Mouse (Mus musculus) intestine, embryonic 16.5 days (tissue): ENCODE results near the gene Rasa2. TPM values are rescaled to one million over a fixed set of nuclear protein-coding genes. Genes with fewer than 3 reads are reported as not detected.
"Not testable (repeated sequence)": the region's sequence is repeated elsewhere in the genome, so short reads cannot be mapped to it uniquely, and the experiment has no call there.

Experiments
- ATAC-seq: fragments of 200-750 bp; cut with Nextera tagmentation; 2 replicates; pipeline ENCODE4 v1.8.0; 2017; ENCODE audit warnings: moderate TSS enrichment, moderate library complexity
- H3K27ac ChIP-seq: fragments of 300-500 bp; sonication (generic); 2 replicates; pipeline ENCODE4 v1.5.1; 2014; ENCODE audit warnings: mild to moderate bottlenecking, low read length
- H3K27me3 ChIP-seq: fragments of 300-500 bp; sonication (generic); replicated peaks from 2 replicates; pipeline ENCODE4 v1.6.1; 2014; ENCODE audit warnings: low read length, control low read depth, mixed read lengths; ENCODE audit not compliant: control insufficient read depth, insufficient read depth
- H3K36me3 ChIP-seq: fragments of 300-500 bp; sonication (generic); 2 replicates; pipeline ENCODE4 v1.6.1; 2014; ENCODE audit warnings: low read length, control low read depth; ENCODE audit not compliant: control insufficient read depth, insufficient read depth
- H3K4me1 ChIP-seq: fragments of 300-500 bp; sonication (generic); 2 replicates; pipeline ENCODE4 v1.6.1; 2014; ENCODE audit warnings: low read length, control low read depth, mixed read lengths; ENCODE audit not compliant: control insufficient read depth, insufficient read depth
- H3K4me2 ChIP-seq: fragments of 300-500 bp; sonication (generic); 2 replicates; pipeline ENCODE4 v1.6.1; 2014; ENCODE audit warnings: low read depth, low read length, control low read depth
- H3K4me3 ChIP-seq: fragments of 300-500 bp; sonication (generic); 2 replicates; pipeline ENCODE4 v1.5.1; 2014; ENCODE audit warnings: mild to moderate bottlenecking, low read length
- H3K9ac ChIP-seq: fragments of 300-500 bp; sonication (generic); 2 replicates; pipeline ENCODE4 v1.6.1; 2014; ENCODE audit warnings: low read depth, low read length
- H3K9me3 ChIP-seq: fragments of 300-500 bp; sonication (generic); 2 replicates; pipeline ENCODE4 v1.6.1; 2016; ENCODE audit warnings: low read length, control low read depth; ENCODE audit not compliant: control insufficient read depth
- WGBS: fragments of 180-500 bp; shearing (Covaris S2); extraction: QIAGEN DNeasy Blood & Tissue Kit; methylation state at CpG from one replicate; pipeline ENCODE4 v1.1.7; 2014; 5-methylcytosine and 5-hydroxymethylcytosine counted together
- polyA plus RNA-seq: library from polyadenylated mRNA; unstranded; fragments of >200 nt; fragmentation: Nextera tagmentation; extraction: Ambion mirVana; gene quantifications from 2 replicates; pipeline ENCODE4 v1.2.1, GENCODE M21; 2015

Gene Rasa2
- polyA plus RNA-seq, 1 experiment from 2014 or later: 15.3 TPM

DNA sequence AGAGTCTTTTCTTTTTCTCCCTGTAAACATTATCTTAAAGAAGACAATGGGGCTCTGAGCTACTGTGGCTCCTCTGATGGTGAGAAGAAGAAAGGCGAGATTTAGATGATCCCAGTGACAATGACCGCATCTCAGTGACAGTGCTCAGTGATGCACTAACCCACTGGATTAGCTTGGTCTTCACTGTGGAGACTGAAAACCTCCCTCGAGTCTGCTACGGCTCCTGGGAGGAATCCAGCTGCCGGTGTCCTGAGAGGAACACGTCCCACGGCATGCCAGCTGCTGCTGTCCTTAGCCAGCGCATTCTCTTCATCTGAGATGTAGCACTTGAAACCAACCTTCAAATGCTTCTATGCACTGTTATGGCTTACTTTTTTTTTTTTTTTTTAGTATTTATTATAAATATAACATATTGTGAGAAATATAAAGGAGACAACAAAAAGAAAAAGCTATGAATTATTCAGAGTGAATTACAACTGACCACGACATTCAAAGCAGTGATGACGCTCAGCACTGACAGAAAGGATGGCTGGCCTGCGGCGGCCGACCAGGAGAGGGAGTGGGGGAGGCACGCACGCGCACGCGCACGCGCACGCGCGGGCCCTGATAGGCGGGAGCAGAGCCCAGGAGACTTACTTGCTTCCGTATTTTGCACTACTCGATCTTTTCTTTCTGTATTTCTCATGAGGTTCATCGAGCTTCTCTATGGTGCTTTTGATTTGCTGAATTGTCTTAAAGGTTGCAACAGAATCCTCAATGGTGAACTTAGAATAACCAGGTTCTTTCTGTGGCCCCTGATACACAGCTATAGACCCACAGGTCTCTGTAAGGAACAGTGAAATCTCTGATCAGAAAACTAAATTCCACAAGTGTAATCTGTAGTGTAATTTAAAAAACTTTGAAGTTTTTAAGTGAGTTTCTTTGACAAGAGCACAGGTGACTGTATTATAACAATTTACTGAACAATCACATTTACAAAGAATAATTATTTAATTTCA lies 87.5 kb downstream of the Rasa2 start:
- Histone ChIP-seq H3K36me3 (peaks cover 8% of the 10 kb centered on the region; the same call in 1 of the 2 replicates), H3K4me3 (peak overlapping the region; percentile 19; the same call in 1 of the 2 replicates), H3K27ac (no peak overlapping the region), H3K9me3 (no peaks in the 10 kb centered on the region), H3K4me1 (no peaks in the 10 kb centered on the region), H3K27me3 (no peaks in the 10 kb centered on the region), H3K4me2 (peak overlapping the region; percentile 42), H3K9ac (peak overlapping the region; percentile 19; the same call in 1 of the 2 replicates)
- 42% methylated on average over 27 of the region's 27 CpGs for WGBS
- ATAC-seq: peak; percentile 78

GRCm38 (mm10) chr9:96538916-96539315 lies 92.5 kb downstream of the Rasa2 start:
- no peak overlapping the region for H3K27ac ChIP-seq
- peaks cover 4% of the 10 kb centered on the region; the same call in 1 of the 2 replicates for H3K36me3 ChIP-seq
- ATAC-seq: no peak
- WGBS: 55% methylated on average over 10 of the region's 10 CpGs
- H3K4me3 ChIP-seq: no peak overlapping the region
- no peak overlapping the region for H3K9ac ChIP-seq
- no peaks in the 10 kb centered on the region for H3K9me3 ChIP-seq
- peaks cover 11% of the 10 kb centered on the region for H3K4me1 ChIP-seq
- no peaks in the 10 kb centered on the region for H3K27me3 ChIP-seq
- H3K4me2 ChIP-seq: no peak overlapping the region

- H3K9ac ChIP-seq: 0 out of 2 replicates have a peak overlapping the region, but pooled peaks have one; percentile 83
- peaks cover 4% of the 10 kb centered on the region; the same call in 1 of the 2 replicates for H3K36me3 ChIP-seq
- no peak for ATAC-seq
- peaks cover 15% of the 10 kb centered on the region for H3K4me1 ChIP-seq
- H3K27ac ChIP-seq: no peak overlapping the region
- H3K27me3 ChIP-seq: no peaks in the 10 kb centered on the region
- peak overlapping the region; percentile 68; the same call in 1 of the 2 replicates for H3K4me2 ChIP-seq
- H3K4me3 ChIP-seq: no peak overlapping the region
- WGBS: 93% methylated on average over 6 of the region's 6 CpGs
- no peaks in the 10 kb centered on the region for H3K9me3 ChIP-seq
Observed at GRCm38 (mm10) chr9:96537615-96537919, 93.8 kb downstream of the Rasa2 start.

- peaks cover 4% of the 10 kb centered on the region; the same call in 1 of the 2 replicates for H3K36me3 ChIP-seq
- H3K9ac ChIP-seq: peak overlapping the region; percentile 83
- no peaks in the 10 kb centered on the region for H3K27me3 ChIP-seq
- 22% methylated on average over 37 of the region's 37 CpGs for WGBS
- peaks cover 15% of the 10 kb centered on the region for H3K4me1 ChIP-seq
- H3K4me3 ChIP-seq: peak overlapping the region; percentile 59
- H3K27ac ChIP-seq: peak overlapping the region; percentile 72; the same call in 1 of the 2 replicates
- peak; percentile 92 for ATAC-seq
- H3K4me2 ChIP-seq: peak overlapping the region; percentile 68
- H3K9me3 ChIP-seq: no peaks in the 10 kb centered on the region
Observed at GRCm38 (mm10) chr9:96536895-96537614, 94.4 kb downstream of the Rasa2 start.

GRCm38 (mm10) chr9:96536093-96536492 lies 95.3 kb downstream of the Rasa2 start:
- H3K9ac ChIP-seq, H3K36me3 ChIP-seq, H3K4me3 ChIP-seq, ATAC-seq, H3K9me3 ChIP-seq, H3K27ac ChIP-seq, H3K27me3 ChIP-seq, H3K4me2 ChIP-seq: not testable (repeated sequence)
- WGBS: 88% methylated on average over 4 of the region's 4 CpGs
- H3K4me1 ChIP-seq: peaks cover 15% of the 10 kb centered on the region

- no peak overlapping the region for H3K4me2 ChIP-seq
- no peak overlapping the region for H3K4me3 ChIP-seq
- H3K36me3 ChIP-seq: no peaks in the 10 kb centered on the region
- peaks cover 22% of the 10 kb centered on the region for H3K4me1 ChIP-seq
- no peaks in the 10 kb centered on the region for H3K27me3 ChIP-seq
- 88% methylated on average over 6 of the region's 6 CpGs for WGBS
- H3K27ac ChIP-seq: no peak overlapping the region
- no peaks in the 10 kb centered on the region for H3K9me3 ChIP-seq
- H3K9ac ChIP-seq: no peak overlapping the region
- no peak for ATAC-seq
Observed at GRCm38 (mm10) chr9:96535431-96535830, 96.0 kb downstream of the Rasa2 start.

GRCm38 (mm10) chr9:96534256-96534655 lies 97.2 kb downstream of the Rasa2 start:
- H3K4me3 ChIP-seq: no peak overlapping the region
- H3K36me3 ChIP-seq: no peaks in the 10 kb centered on the region
- H3K9me3 ChIP-seq: no peaks in the 10 kb centered on the region
- H3K9ac ChIP-seq: no peak overlapping the region
- H3K4me2 ChIP-seq: no peak overlapping the region
- peaks cover 23% of the 10 kb centered on the region for H3K4me1 ChIP-seq
- H3K27ac ChIP-seq: no peak overlapping the region
- WGBS: 88% methylated on average over 4 of the region's 4 CpGs
- no peak for ATAC-seq
- H3K27me3 ChIP-seq: no peaks in the 10 kb centered on the region

- Histone ChIP-seq H3K4me1 (peaks cover 23% of the 10 kb centered on the region), H3K27ac (no peak overlapping the region), H3K27me3 (no peaks in the 10 kb centered on the region), H3K9ac (no peak overlapping the region), H3K36me3 (no peaks in the 10 kb centered on the region), H3K9me3 (no peaks in the 10 kb centered on the region), H3K4me2 (no peak overlapping the region), H3K4me3 (no peak overlapping the region)
- 66% methylated on average over 6 of the region's 6 CpGs for WGBS
- no peak for ATAC-seq
Observed at GRCm38 (mm10) chr9:96533476-96533875, 97.9 kb downstream of the Rasa2 start.

DNA sequence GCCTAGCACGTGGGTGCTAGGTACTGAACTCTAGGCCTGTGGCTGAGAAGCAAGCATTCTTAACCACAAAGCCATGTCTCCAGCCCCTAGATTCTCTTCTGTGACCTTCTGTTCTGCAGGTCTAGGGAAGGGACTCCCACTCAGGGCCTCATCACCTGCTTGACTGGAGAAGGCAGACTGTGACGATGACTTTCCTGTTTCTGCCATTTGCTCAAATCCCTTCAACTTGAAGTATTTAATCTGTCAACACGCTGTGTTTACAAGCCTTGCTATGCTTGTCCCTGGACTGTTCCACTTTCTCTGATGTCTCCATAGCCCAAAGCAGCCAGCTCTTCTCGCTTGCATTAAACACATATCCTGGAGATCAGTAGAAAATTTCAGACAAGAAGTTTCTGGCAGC lies 98.9 kb downstream of the Rasa2 start:
- H3K4me1 ChIP-seq: peaks cover 23% of the 10 kb centered on the region
- ATAC-seq: no peak
- no peaks in the 10 kb centered on the region for H3K36me3 ChIP-seq
- no peaks in the 10 kb centered on the region for H3K9me3 ChIP-seq
- H3K9ac ChIP-seq: no peak overlapping the region
- WGBS: 63% methylated on average over 4 of the region's 4 CpGs
- no peak overlapping the region for H3K27ac ChIP-seq
- no peak overlapping the region for H3K4me2 ChIP-seq
- H3K4me3 ChIP-seq: no peak overlapping the region
- H3K27me3 ChIP-seq: no peaks in the 10 kb centered on the region
